In genomic region chr5:91118618-91119017, GRCm38 (mm10) we compare ENCODE assay signal across 30 mouse cellular contexts. TPM values are rescaled to one million over a fixed set of nuclear protein-coding genes. Genes with fewer than 3 reads are reported as not detected.
"Had no signal": no experiment of that assay in that cellular context is flagged by ENCODE, and none has a peak within 500 bp of the region (broad histone marks: within the 10 kb centered on the region; RNA-seq: fewer than 3 reads in every experiment).

No protein-coding gene starts in this region.

- H3K27ac ChIP-seq: layer of hippocampus, adult 2 months; limb, embryonic 10.5 days; limb, embryonic 13.5 days; liver, embryonic 12.5 days; liver, embryonic 15.5 days; lung, embryonic 15.5 days; midbrain, embryonic 10.5 days; midbrain, embryonic 13.5 days; neural tube, embryonic 13.5 days; stomach, embryonic 15.5 days had no signal

- H3K9ac ChIP-seq: limb, embryonic 13.5 days; liver, embryonic 12.5 days; liver, embryonic 15.5 days; lung, embryonic 15.5 days; midbrain, embryonic 13.5 days; neural tube, embryonic 13.5 days; stomach, embryonic 15.5 days had no signal

- H3K27me3 ChIP-seq: limb, embryonic 13.5 days; liver, embryonic 12.5 days; liver, embryonic 15.5 days; lung, embryonic 15.5 days; midbrain, embryonic 13.5 days; neural tube, embryonic 13.5 days; stomach, embryonic 15.5 days had no signal

- H3K36me3 ChIP-seq: limb, embryonic 10.5 days; limb, embryonic 13.5 days; liver, embryonic 12.5 days; liver, embryonic 15.5 days; lung, embryonic 15.5 days; midbrain, embryonic 10.5 days; midbrain, embryonic 13.5 days; neural tube, embryonic 13.5 days; stomach, embryonic 15.5 days had no signal

- H3K4me2 ChIP-seq: limb, embryonic 13.5 days; liver, embryonic 12.5 days; liver, embryonic 15.5 days; lung, embryonic 15.5 days; midbrain, embryonic 13.5 days; neural tube, embryonic 13.5 days; stomach, embryonic 15.5 days had no signal

- DNase-seq: kidney, postnatal 25 days; layer of hippocampus, adult 9-11 months; liver; lung, adult 18-20 months; lung, postnatal 10 days; lung, postnatal 36 days; retina, postnatal 1 day; right cerebral cortex, postnatal 25 days; spleen, adult 18-20 months; thymus, adult 18-20 months; thymus, postnatal 36 days had no signal

- ATAC-seq: liver, embryonic 12.5 days; midbrain, embryonic 13.5 days; midbrain, embryonic 16.5 days had no signal

- H3K4me3 ChIP-seq: layer of hippocampus, adult 2 months; limb, embryonic 10.5 days; limb, embryonic 13.5 days; liver, embryonic 12.5 days; liver, embryonic 15.5 days; lung, embryonic 15.5 days; megakaryocyte, embryonic 14.5 days; midbrain, embryonic 10.5 days; midbrain, embryonic 13.5 days; myocyte; neural tube, embryonic 13.5 days; stomach, embryonic 15.5 days had no signal

- H3K9me3 ChIP-seq: limb, embryonic 10.5 days; limb, embryonic 13.5 days; liver, embryonic 12.5 days; liver, embryonic 15.5 days; lung, embryonic 15.5 days; megakaryocyte, embryonic 14.5 days; midbrain, embryonic 10.5 days; midbrain, embryonic 13.5 days; neural tube, embryonic 13.5 days; stomach, embryonic 15.5 days had no signal

- H3K4me1 ChIP-seq: limb, embryonic 10.5 days; limb, embryonic 13.5 days; liver, embryonic 12.5 days; liver, embryonic 15.5 days; lung, embryonic 15.5 days; megakaryocyte, embryonic 14.5 days; midbrain, embryonic 10.5 days; midbrain, embryonic 13.5 days; neural tube, embryonic 13.5 days; stomach, embryonic 15.5 days had no signal

RNA-seq across cellular contexts. Expression of gene Areg, which starts 20.8 kb away (rescaled TPM):
- total RNA-seq: neutrophil, adult 5-6 weeks had no signal
- polyA plus RNA-seq: limb, embryonic 10.5 days; liver, embryonic 12.5 days; liver, embryonic 15.5 days; midbrain, embryonic 10.5 days; midbrain, embryonic 13.5 days; testis, adult 2 months had no signal

RNA-seq across cellular contexts. Expression of gene Ereg, which starts 44.2 kb away (rescaled TPM):
- total RNA-seq: layer of hippocampus, adult 2 months; layer of hippocampus, postnatal 25 days; left cerebral cortex, adult 18-20 months; left cerebral cortex, postnatal 25 days; monocyte, adult 5-6 weeks had no signal
- polyA plus RNA-seq: limb, embryonic 10.5 days; limb, embryonic 13.5 days; midbrain, embryonic 10.5 days; midbrain, embryonic 13.5 days; midbrain, embryonic 16.5 days; neural tube, embryonic 13.5 days; testis, adult 2 months had no signal
